Mouse (Mus musculus) brain, embryonic 14.5 days (tissue): ENCODE data around the gene Cxcr5. TPM values are rescaled to one million over a fixed set of nuclear protein-coding genes. Genes with fewer than 3 reads are reported as not detected.

Experiments used
- DNase-seq: peaks from one replicate; pipeline ENCODE4 v3.0.0-alpha.2; 2011; ENCODE audit warnings: low read depth
- CTCF ChIP-seq: fragments of 200-500 bp; IDR thresholded peaks from 2 replicates; pipeline ENCODE4 v1.5.1; 2012; ENCODE audit warnings: inconsistent platforms, mild to moderate bottlenecking, moderate library complexity, borderline replicate concordance; ENCODE audit not compliant: insufficient read depth, insufficient read length; ENCODE audit errors: extremely low read depth
- POLR2A ChIP-seq: fragments of 200-500 bp; IDR thresholded peaks from 2 replicates; pipeline ENCODE4 v1.6.1; 2012; ENCODE audit warnings: mild to moderate bottlenecking, inconsistent platforms, borderline replicate concordance; ENCODE audit not compliant: poor library complexity, insufficient read depth, insufficient read length, severe bottlenecking; ENCODE audit errors: extremely low read depth
- polyA plus RNA-seq: library from polyadenylated mRNA; depleted of rRNA; stranded (reverse); fragments of >200 nt; gene quantifications from 2 replicates; pipeline ENCODE4 v1.2.3, GENCODE M21; 2012

Gene Cxcr5
- polyA plus RNA-seq, 1 experiment, result 0.04 TPM

DNA sequence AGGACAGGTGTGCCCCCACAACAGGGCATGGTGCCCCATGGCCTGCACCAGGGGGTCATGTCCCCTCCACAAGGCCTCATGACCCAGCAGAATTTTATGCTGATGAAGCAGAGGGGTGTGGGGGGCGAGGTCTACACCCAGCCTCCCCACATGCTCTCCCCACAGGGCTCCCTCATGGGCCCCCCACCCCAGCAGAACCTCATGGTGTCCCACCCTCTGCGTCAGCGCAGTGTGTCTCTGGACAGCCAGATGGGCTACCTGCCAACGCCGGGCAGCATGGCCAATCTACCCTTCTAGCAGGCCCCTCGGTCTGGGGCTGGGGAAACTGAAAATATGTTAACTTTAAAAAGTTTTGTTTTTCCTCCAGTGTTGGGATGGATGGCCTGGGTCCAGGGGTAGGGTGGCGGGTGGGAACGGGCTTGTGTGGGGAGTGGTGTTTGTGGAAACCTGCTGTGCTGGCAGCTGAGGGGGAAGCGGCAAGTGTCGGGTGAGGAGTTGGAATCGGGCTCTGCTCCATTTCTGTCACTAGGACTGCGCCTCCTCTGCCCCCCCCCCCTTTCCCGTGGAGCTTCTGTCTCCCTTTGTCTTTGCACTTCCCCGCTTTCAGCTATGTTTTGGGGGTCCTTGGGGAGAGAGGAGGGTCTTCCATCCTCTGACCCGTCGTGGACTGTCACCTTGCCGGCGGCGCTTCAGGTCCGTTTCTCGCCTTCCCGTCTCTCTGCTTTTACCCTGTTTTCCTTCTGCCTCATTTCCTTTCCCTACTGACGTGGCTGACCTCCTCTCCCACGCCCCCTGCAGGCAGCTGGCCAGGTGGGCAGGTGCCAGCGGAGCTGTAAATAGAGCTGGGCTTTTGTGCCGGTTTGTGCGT lies 52.0 kb downstream of the Cxcr5 start:
- peak; percentile 89 for DNase-seq
- TF ChIP-seq CTCF (peak; percentile 73), POLR2A (no peak)

DNA sequence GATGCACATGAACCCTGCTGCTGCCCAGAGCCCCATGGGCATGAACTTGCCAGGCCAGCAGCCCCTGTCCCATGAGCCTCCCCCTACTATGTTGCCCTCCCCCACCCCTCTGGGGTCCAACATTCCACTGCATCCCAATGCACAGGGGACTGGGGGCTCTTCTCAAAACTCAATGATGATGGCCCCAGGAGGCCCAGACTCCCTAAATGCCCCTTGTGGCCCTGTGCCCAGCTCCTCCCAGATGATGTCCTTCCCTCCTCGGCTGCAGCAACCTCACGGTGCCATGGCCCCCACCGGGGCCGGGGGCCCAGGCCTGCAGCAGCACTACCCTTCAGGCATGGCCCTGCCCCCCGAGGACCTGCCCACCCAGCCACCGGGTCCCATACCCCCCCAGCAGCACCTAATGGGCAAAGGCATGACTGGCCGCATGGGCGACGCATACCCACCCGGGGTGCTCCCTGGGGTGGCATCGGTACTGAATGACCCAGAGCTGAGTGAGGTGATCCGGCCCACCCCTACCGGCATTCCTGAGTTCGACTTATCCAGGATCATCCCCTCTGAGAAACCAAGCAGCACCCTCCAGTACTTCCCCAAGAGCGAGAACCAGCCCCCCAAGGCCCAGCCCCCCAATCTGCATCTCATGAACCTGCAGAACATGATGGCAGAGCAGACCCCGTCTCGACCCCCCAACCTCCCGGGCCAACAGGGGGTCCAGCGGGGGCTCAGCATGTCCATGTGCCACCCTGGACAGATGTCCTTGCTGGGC lies 52.8 kb downstream of the Cxcr5 start:
- DNase-seq, result no peak
- TF ChIP-seq CTCF (no peak), POLR2A (no peak)

DNA sequence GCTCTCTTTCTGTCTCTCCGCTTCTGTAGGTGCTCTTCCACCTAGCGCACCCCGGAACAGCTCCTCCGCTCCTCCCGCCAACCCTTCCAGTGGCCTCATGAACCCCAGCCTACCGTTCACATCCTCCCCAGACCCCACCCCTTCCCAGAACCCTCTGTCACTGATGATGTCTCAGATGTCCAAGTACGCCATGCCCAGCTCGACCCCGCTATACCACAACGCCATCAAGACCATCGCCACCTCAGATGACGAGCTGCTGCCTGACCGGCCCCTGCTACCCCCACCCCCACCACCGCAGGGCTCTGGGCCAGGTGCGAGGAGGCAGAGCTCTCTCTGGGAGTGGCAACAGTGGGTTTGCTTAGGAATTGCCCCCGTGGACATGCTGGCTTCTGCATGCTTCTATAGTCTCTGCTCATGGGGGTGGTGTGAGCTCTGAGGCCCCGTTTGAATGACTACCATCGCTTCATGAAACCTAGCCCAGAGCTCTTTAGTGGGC lies 53.5 kb downstream of the Cxcr5 start:
- DNase-seq, result no peak
- TF ChIP-seq POLR2A (no peak), CTCF (no peak)

DNA sequence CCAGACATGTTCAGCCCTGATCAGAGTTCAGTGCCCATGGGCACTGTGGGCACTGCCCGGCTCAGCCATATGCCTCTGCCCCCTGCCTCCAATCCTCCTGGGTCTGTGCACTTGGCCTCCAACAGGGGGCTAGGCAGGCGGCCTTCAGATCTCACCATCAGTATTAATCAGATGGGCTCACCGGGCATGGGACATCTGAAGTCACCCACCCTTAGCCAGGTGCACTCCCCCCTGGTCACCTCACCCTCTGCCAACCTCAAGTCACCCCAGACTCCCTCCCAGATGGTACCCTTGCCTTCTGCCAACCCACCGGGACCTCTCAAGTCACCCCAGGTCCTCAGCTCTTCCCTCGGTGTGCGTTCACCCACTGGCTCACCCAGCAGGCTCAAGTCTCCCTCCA lies 54.3 kb downstream of the Cxcr5 start:
- no peak for DNase-seq
- TF ChIP-seq POLR2A (no peak), CTCF (no peak)

DNA sequence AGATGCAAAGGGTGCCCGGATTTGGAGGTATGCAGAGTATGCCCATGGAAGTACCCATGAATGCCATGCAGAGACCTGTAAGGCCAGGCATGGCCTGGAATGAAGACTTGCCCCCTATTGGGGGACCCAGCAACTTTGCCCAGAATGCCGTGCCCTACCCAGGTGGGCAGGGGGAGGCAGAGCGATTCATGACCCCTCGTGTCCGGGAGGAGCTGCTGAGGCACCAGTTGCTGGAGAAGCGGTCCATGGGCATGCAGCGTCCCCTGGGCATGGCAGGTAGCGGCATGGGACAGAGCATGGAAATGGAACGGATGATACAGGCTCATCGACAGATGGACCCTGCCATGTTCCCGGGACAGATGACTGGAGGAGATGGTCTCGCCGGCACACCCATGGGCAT lies 55.1 kb downstream of the Cxcr5 start:
- no peak for TF ChIP-seq CTCF
- TF ChIP-seq POLR2A, result no peak
- no peak for DNase-seq

DNA sequence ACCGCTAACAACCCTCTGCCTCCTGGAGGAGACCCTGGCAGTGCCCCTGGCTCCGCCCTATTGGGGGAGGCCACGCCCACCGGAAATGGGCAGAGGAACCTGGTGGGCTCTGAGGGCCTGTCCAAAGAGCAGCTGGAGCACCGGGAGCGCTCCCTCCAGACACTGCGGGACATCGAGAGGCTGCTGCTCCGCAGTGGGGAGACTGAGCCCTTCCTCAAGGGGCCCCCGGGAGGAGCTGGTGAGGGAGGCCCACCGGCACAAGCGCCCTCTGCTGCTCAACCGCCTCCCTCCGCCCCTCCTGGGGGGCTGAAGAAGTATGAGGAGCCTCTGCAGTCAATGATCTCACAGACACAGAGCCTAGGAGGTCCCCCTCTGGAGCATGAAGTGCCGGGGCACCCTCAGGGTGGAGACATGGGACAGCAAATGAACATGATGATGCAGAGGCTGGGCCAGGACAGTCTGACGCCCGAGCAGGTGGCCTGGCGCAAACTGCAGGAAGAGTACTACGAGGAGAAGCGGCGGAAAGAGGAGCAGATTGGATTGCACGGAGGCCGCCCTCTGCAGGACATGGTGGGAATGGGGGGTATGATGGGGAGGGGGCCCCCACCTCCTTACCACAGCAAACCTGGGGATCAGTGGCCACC lies 55.7 kb downstream of the Cxcr5 start:
- TF ChIP-seq POLR2A, result no peak
- no peak for TF ChIP-seq CTCF
- DNase-seq, result no peak

DNA sequence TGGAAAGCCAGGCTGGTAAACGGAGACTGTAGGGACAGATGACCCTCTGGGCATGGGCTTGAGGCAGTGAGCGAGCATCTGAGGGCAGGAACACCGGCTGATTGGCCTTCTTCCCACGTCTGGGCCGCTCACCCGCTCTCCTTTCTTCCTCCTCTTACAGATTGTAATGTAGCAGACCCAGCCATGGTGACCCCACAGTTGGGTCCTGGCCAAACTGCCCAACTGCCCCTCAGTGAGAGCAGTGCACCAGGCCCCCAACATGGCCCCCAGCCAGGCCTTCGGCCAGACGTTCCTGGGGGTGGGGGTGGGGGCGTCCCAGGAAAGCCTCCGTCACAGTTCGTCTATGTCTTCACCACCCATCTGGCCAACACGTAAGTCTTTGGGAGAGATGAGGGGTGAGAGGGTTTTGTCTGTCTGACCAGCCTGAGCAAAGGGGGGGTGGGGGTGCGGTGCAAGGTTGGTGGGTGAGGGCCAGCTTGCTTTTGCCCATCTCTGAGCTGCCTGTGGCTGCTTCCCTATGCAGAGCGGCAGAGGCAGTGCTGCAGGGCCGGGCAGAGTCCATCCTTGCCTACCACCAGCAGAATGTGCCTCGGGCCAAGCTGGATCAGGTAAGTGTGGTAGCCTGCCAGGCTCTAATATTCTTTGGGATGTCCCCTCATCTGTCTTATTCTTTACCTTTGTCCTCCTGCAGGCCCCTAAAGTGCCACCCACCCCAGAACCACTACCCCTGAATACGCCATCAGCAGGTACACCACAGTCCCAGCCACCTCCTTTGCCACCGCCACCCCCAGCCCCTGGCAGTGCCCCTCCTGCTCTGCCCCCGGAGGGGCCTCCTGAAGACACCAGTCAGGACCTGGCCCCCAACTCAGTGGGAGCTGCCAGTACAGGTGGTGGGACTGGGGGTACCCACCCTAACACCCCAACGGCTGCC lies 56.5 kb downstream of the Cxcr5 start:
- peak; percentile 47 for DNase-seq
- TF ChIP-seq POLR2A (no peak), CTCF (no peak)

DNA sequence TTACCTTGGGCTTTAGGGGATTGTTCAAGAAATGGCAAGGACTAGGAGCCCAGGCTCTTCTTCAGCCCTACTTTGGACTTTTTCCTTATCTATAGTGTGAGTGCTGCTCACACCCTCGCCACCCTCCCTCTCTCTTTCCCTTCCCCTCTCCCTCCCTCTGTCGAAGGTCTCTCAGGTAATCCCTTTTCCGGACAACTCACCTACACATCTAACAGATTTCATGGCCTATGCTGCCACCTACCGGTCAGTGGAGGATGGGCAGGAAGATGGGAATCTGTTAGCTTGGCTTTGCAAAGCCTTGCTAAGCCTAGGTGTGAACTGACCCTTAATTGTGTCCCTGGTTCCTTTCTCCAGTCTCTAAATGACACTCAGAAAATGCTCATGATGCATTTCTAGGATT lies 59.7 kb downstream of the Cxcr5 start:
- peak; percentile 89 for DNase-seq
- TF ChIP-seq CTCF (peak; percentile 94), POLR2A (no peak)

DNA sequence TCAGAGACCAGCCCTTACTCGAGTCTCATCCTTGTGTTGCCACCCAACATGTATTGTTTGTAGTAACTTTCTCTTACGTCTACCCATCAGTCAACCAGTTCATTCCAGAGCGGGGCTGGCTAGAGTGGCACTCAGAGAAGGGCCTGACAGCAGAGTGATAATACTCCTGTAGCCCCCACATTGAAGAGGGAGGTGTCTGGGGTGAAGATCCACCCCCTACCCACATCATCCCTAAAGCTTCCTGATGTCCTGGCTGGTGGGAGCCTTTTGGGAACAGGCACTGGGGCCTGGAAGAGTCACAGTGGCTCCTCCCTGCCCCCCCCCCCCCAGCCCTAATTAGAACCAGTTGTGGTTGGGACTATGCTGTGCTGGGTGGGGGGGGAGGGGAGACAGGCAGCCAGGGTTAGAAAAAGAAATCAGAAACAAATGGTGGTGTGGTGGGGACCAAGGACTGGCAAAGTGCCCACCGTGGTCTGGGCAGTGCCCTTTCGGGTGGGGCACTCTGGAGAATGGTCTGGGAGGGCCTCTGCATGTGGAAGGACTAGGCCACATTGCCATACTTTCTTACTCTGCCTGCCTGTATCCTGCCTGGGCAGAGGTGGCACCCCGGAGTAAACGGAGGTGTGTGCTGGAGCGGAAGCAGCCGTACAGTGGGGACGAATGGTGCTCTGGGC lies 60.3 kb downstream of the Cxcr5 start:
- no peak for DNase-seq
- TF ChIP-seq CTCF (no peak), POLR2A (no peak)
